Mouse (Mus musculus) forebrain, embryonic 10.5 days (tissue): ENCODE data around the gene Spata2. TPM values are rescaled to one million over a fixed set of nuclear protein-coding genes. Genes with fewer than 3 reads are reported as not detected.

Experiments used
- DNase-seq: peaks from one replicate; pipeline ENCODE4 v3.0.0-alpha.2; 2017; ENCODE audit warnings: low spot score; ENCODE audit errors: extremely low spot score
- H3K27ac ChIP-seq: fragments of 300-500 bp; sonication (generic); 2 replicates; pipeline ENCODE4 v1.5.1; 2016; ENCODE audit warnings: mild to moderate bottlenecking
- H3K27me3 ChIP-seq: fragments of 300-500 bp; sonication (generic); 2 replicates; pipeline ENCODE4 v1.6.1; 2016; ENCODE audit warnings: mild to moderate bottlenecking; ENCODE audit not compliant: poor library complexity, severe bottlenecking
- H3K36me3 ChIP-seq: fragments of 300-500 bp; sonication (generic); replicated peaks from 2 replicates; pipeline ENCODE4 v1.6.1; 2016; ENCODE audit warnings: mild to moderate bottlenecking, moderate library complexity
- H3K4me1 ChIP-seq: fragments of 300-500 bp; sonication (generic); 2 replicates; pipeline ENCODE4 v1.6.1; 2016
- H3K4me3 ChIP-seq: fragments of 300-500 bp; sonication (generic); 2 replicates; pipeline ENCODE4 v1.5.1; 2016; ENCODE audit warnings: mild to moderate bottlenecking, moderate library complexity
- H3K9me3 ChIP-seq: fragments of 300-500 bp; sonication (generic); 2 replicates; pipeline ENCODE4 v1.6.1; 2016; ENCODE audit warnings: mild to moderate bottlenecking, moderate library complexity
- WGBS: fragments of 180-500 bp; shearing (Covaris S2); methylation state at CpG from one replicate; pipeline ENCODE4 v1.1.7; 2016; 5-methylcytosine and 5-hydroxymethylcytosine counted together
- polyA plus RNA-seq: library from polyadenylated mRNA; unstranded; fragments of >200 nt; fragmentation: Nextera tagmentation; extraction: Ambion mirVana; gene quantifications from 2 replicates; pipeline ENCODE4 v1.2.1, GENCODE M21; 2016

Spata2 gene
- polyA plus RNA-seq, 1 experiment from 2014 or later = 21.5 TPM

- DNase-seq = peak; percentile 43
- H3K36me3 ChIP-seq = peaks cover 46% of the 10 kb centered on the region
- H3K4me3 ChIP-seq = peak overlapping the region; percentile 99
- no peaks in the 10 kb centered on the region for H3K27me3 ChIP-seq
- H3K27ac ChIP-seq = peak overlapping the region; percentile 94
- H3K9me3 ChIP-seq = no peaks in the 10 kb centered on the region
- H3K4me1 ChIP-seq = peaks cover 31% of the 10 kb centered on the region
- WGBS = under 1% methylated on average over 32 of the region's 32 CpGs
Observed at GRCm38 (mm10) chr2:167503896-167504349, 11.2 kb upstream of the Spata2 start.

DNA sequence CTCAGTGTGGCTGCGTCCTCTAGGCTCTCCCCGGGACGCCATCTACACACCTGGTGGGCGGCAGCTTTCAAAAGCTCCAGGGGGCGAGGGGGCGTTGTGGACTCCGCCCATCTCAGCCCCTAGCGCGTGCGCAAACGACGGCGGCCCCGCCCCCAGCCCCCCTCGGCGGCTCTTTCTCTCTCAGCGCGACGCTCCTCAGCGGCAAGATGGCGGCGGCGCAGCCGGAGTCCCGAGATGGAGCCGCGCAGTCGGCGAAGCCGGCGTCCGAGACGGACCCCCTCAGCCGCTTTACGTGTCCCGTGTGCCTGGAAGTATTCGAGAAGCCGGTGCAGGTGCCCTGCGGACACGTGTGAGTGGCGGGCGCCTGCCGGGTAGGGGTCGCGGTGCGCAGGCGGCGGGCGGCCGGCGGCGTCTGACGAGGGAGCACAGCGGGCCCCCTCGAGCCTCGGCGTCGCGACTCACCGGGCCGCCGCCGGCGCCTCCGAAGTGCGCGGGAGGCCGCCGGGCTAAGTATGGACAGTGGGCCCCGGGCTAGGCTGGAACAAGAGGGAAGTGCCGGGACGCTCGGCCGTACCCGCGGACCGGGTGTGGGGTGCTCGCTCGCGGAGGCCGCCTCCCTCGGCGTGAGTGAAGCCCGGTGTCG is 10.7 kb upstream of the Spata2 start:
- peak; percentile 87 for DNase-seq
- Histone ChIP-seq H3K27ac (peak overlapping the region; percentile 94), H3K9me3 (no peaks in the 10 kb centered on the region), H3K36me3 (peaks cover 41% of the 10 kb centered on the region), H3K27me3 (no peaks in the 10 kb centered on the region), H3K4me1 (peaks cover 31% of the 10 kb centered on the region), H3K4me3 (peak overlapping the region; percentile 99)
- WGBS = under 1% methylated on average over 79 of the region's 85 CpGs

DNA sequence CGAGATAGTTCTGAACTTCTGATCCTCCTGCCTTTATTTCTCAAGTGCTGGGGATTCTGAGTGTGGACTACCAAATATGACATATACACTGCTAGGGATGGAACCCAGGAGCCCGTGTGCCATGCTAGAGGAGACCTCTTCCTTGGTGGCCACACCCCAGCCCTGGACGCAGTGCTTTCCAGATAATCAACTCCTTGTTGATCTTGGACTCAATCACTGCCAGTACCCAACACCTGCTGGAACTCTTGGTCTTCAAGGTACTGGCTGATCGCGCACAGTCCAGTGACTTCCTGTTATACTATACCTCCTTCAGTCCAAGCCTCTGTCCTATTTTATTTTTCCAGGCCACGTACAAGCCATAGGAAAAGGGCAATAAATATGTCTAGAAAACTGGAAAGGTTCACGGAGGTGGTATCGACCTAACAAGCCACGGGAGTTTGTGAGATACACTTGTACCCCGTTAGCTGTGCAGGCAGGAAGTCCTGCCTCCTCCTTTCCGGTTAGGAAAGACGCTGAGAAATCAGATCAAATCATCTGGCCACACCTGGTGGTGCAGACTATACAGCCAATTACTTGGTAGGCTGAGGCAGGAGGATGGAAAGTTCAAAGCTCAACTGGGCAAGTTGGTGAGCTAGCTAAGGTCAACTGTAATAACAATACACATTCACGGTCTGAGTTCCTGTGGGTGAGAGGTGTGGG is 10.0 kb upstream of the Spata2 start:
- Histone ChIP-seq H3K4me1 (peaks cover 31% of the 10 kb centered on the region), H3K4me3 (peak overlapping the region; percentile 99), H3K36me3 (peaks cover 34% of the 10 kb centered on the region), H3K9me3 (no peaks in the 10 kb centered on the region), H3K27me3 (no peaks in the 10 kb centered on the region), H3K27ac (peak overlapping the region; percentile 94)
- no peak for DNase-seq
- WGBS = 52% methylated on average over 13 of the region's 13 CpGs

- no peak for DNase-seq
- H3K36me3 ChIP-seq = peaks cover 14% of the 10 kb centered on the region
- no peaks in the 10 kb centered on the region for H3K27me3 ChIP-seq
- WGBS = 83% methylated on average over 5 of the region's 5 CpGs
- no peak overlapping the region for H3K27ac ChIP-seq
- no peak overlapping the region for H3K4me3 ChIP-seq
- H3K4me1 ChIP-seq = peaks cover 8% of the 10 kb centered on the region
- no peaks in the 10 kb centered on the region for H3K9me3 ChIP-seq
Observed at GRCm38 (mm10) chr2:167497272-167497671, 4.6 kb upstream of the Spata2 start.

- Histone ChIP-seq H3K27ac (no peak overlapping the region), H3K36me3 (peaks cover 14% of the 10 kb centered on the region), H3K27me3 (no peaks in the 10 kb centered on the region), H3K4me3 (no peak overlapping the region), H3K9me3 (no peaks in the 10 kb centered on the region), H3K4me1 (peaks cover 16% of the 10 kb centered on the region)
- DNase-seq = no peak
- WGBS = 91% methylated on average over 7 of the region's 7 CpGs
Observed at GRCm38 (mm10) chr2:167496437-167496836, 3.8 kb upstream of the Spata2 start.

DNA sequence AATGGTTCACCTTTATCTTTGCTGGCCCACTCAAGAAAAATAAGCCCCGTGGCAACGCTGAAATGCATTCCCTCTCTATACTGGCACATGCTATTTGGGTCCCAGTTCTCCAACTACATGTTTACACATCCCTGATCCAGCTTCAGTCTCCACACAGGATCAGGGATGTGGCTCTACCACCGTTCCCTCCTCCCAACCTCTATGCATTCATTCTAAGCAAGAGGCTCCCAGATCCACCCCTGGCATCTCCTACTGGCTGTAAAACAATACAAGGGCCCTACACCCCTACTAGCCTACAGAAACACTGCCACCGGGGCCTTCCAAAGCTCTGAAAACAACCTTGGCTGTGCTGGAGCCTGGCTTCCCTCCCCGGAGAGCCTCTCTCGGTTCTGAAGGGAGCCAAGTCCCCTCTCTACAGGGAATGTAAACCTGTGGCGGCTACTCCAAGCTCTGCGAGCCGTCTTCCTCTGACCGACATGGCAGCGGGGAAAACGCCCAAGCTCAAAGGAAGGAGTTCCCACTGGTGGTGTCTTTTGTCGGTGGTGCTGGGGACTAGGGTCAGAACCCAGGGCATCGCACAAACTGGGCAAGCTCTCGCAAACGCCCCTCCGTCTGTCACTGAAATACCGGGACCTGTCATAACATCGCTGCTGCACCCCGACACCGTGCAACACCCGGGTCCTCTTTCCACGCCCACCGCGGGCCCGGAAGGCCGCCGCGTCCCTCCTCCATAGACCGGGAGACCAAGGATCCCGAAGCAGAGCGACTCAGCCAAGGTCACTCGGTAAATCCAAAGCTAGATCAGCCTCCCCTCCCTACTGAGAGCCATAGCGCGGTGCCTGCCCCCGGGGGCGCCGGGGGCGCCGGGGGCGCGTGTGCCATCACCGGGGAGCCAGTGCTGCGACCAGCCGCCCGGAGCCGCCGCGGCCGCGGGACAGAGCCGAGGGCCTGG is 654 bp downstream of the Spata2 start, which contains the start of gene Rnf114:
Rnf114 (plus strand) TSS at position 889 of the 952 bp plus-strand sequence.
- Histone ChIP-seq H3K4me3 (peak within 1 kb of the TSS; percentile 100), H3K27ac (peak within 1 kb of the TSS; percentile 98), H3K27me3 (no peaks in the 10 kb centered on the region), H3K9me3 (no peaks in the 10 kb centered on the region), H3K4me1 (peaks cover 28% of the 10 kb centered on the region), H3K36me3 (peaks cover 27% of the 10 kb centered on the region)
- 5% methylated on average over 52 of the region's 52 CpGs for whole genome bisulfite sequencing
- peak; percentile 36 for DNase-seq

GRCm38 (mm10) chr2:167490813-167491525 is 1.7 kb downstream of the Spata2 start:
- H3K27ac ChIP-seq = no peak overlapping the region
- no peaks in the 10 kb centered on the region for H3K27me3 ChIP-seq
- peaks cover 28% of the 10 kb centered on the region for H3K4me1 ChIP-seq
- no peak for DNase-seq
- peak overlapping the region; percentile 100 for H3K4me3 ChIP-seq
- H3K9me3 ChIP-seq = no peaks in the 10 kb centered on the region
- H3K36me3 ChIP-seq = peaks cover 30% of the 10 kb centered on the region
- 78% methylated on average over 4 of the region's 4 CpGs for WGBS

DNA sequence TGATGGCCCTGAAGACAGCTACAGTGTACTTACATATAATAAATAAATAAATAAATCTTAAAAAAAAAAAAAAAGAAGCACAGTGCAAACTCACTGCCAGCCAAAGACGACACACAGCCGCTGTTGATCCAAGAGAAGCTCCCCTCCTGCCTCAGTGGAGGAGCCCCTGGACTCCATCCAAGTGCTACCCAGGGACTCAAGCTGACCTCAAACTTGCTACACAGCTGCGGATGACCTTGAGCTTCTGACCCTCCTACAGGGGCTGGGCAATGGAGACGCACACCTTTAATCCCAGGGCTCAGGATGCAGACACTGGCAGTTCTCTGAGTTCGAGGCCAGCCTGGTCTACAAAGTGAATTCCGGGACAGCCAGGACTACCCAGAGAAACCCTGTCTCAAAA is 4.7 kb downstream of the Spata2 start:
- peaks cover 49% of the 10 kb centered on the region for H3K36me3 ChIP-seq
- no peaks in the 10 kb centered on the region for H3K9me3 ChIP-seq
- no peak for DNase-seq
- no peak overlapping the region for H3K27ac ChIP-seq
- 93% methylated on average over 6 of the region's 6 CpGs for WGBS
- H3K27me3 ChIP-seq = no peaks in the 10 kb centered on the region
- peaks cover 21% of the 10 kb centered on the region for H3K4me1 ChIP-seq
- no peak overlapping the region for H3K4me3 ChIP-seq

GRCm38 (mm10) chr2:167487551-167487950 is 5.1 kb downstream of the Spata2 start:
- no peak for DNase-seq
- Histone ChIP-seq H3K36me3 (peaks cover 53% of the 10 kb centered on the region), H3K4me3 (no peak overlapping the region), H3K4me1 (peaks cover 21% of the 10 kb centered on the region), H3K9me3 (no peaks in the 10 kb centered on the region), H3K27ac (no peak overlapping the region), H3K27me3 (no peaks in the 10 kb centered on the region)
- 92% methylated on average over 6 of the region's 6 CpGs for WGBS

- Histone ChIP-seq H3K4me1 (peaks cover 13% of the 10 kb centered on the region), H3K9me3 (no peaks in the 10 kb centered on the region)
- 88% methylated on average over 4 of the region's 4 CpGs for WGBS
Observed at GRCm38 (mm10) chr2:167486573-167486972, 6.1 kb downstream of the Spata2 start.

GRCm38 (mm10) chr2:167485501-167486377 is 6.9 kb downstream of the Spata2 start:
- DNase-seq = no peak
- H3K27me3 ChIP-seq = no peaks in the 10 kb centered on the region
- no peaks in the 10 kb centered on the region for H3K9me3 ChIP-seq
- H3K4me3 ChIP-seq = no peak overlapping the region
- H3K36me3 ChIP-seq = peaks cover 64% of the 10 kb centered on the region
- H3K4me1 ChIP-seq = peaks cover 5% of the 10 kb centered on the region
- no peak overlapping the region for H3K27ac ChIP-seq
- WGBS = 94% methylated on average over 7 of the region's 7 CpGs

More at GRCm38 (mm10) chr2:167486573-167486972, 6.1 kb downstream of the Spata2 start:
- Histone ChIP-seq H3K27ac (no peak overlapping the region), H3K36me3 (peaks cover 60% of the 10 kb centered on the region), H3K27me3 (no peaks in the 10 kb centered on the region), H3K4me3 (no peak overlapping the region)
- DNase-seq = no peak
